Mouse (Mus musculus) myocyte (in vitro differentiated cells): Measurements from ENCODE around the gene Lrrc28.

Source experiments
- POLR2A ChIP-seq: IDR thresholded peaks from one replicate; pipeline ENCODE4 v1.6.1; 2011; ENCODE audit warnings: low read depth, mild to moderate bottlenecking, control low read depth, moderate library complexity; ENCODE audit not compliant: insufficient read length
- POLR2AphosphoS2 ChIP-seq: IDR thresholded peaks from one replicate; pipeline ENCODE4 v1.6.1; 2011; ENCODE audit warnings: low read depth, control low read depth; ENCODE audit not compliant: insufficient read length
- REST ChIP-seq: IDR thresholded peaks from one replicate; pipeline ENCODE4 v1.6.1; 2011; ENCODE audit warnings: mild to moderate bottlenecking, control low read depth, moderate library complexity; ENCODE audit not compliant: insufficient read depth, insufficient read length
- USF1 ChIP-seq: IDR thresholded peaks from one replicate; pipeline ENCODE4 v1.6.1; 2011; ENCODE audit warnings: low read depth, mild to moderate bottlenecking, control low read depth, moderate library complexity

DNA sequence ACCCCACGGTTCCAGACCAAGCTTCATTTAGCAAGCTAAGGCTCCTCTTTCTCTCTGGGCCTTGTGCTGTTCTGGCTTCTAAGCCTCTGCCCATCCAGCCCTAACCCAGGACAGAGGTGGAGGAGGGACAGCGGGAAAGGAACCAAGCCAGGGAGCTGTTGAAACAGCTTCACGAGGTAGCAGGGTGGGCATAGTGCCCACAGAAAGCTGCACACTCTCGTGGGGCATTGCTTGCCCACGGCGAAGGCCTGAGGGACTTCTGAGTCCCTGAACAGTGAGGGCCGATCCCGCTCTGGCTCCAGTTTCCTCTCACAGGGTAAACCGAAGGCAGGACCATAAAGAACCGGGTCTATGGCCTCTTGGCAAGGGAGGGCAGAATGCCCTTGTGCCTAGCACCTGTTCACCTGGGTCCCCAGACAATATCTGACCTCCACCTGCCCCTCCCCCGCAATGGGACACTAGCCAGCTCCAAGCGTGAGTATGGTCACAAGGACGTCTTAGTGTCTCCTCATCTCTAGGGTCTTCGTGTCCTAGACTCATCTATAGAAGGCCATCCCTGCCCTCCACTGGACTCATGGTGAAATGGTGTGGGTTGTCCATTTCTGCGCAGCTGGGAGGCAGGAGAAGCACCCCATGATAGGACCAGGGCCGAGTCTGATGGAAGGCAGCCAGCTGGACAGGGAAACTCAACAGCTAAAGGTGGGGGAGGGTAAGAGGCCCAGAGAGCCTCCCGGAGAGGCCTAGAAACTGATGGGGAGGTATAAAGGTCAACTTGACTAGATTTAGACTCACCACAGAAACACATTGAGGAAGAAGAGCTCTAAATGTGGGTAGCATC, 165.3 kb downstream of the Lrrc28 start:
- TF ChIP-seq REST (no peak), POLR2A (no peak), POLR2AphosphoS2 (no peak), USF1 (no peak)
